Mouse (Mus musculus) neural tube, embryonic 11.5 days (tissue): ENCODE measurements around the gene Arhgap21. TPM values are rescaled to one million over a fixed set of nuclear protein-coding genes. Genes with fewer than 3 reads are reported as not detected.

Experiments
- ATAC-seq: fragments of 200-750 bp; cut with Nextera tagmentation; 2 replicates; pipeline ENCODE4 v1.8.0; 2017; ENCODE audit warnings: moderate number of reproducible peaks, mild to moderate bottlenecking, moderate TSS enrichment, moderate library complexity; ENCODE audit not compliant: insufficient read depth, low FRiP score, low TSS enrichment
- DNase-seq: peaks from one replicate; pipeline ENCODE4 v3.0.0-alpha.2; 2015; ENCODE audit warnings: low spot score
- H3K27ac ChIP-seq: fragments of 300-500 bp; sonication (generic); 2 replicates; pipeline ENCODE4 v1.5.1; 2014; ENCODE audit warnings: low read depth, mild to moderate bottlenecking, low read length
- H3K27me3 ChIP-seq: fragments of 300-500 bp; sonication (generic); 2 replicates; pipeline ENCODE4 v1.6.1; 2014; ENCODE audit warnings: mild to moderate bottlenecking, low read length, mixed read lengths; ENCODE audit not compliant: control insufficient read depth, insufficient read depth
- H3K36me3 ChIP-seq: fragments of 300-500 bp; sonication (generic); 2 replicates; pipeline ENCODE4 v1.6.1; 2014; ENCODE audit warnings: mild to moderate bottlenecking, low read length, moderate library complexity, mixed read lengths; ENCODE audit not compliant: control insufficient read depth, insufficient read depth
- H3K4me1 ChIP-seq: fragments of 300-500 bp; sonication (generic); 2 replicates; pipeline ENCODE4 v1.6.1; 2014; ENCODE audit warnings: low read length, mixed read lengths; ENCODE audit not compliant: control insufficient read depth, insufficient read depth
- H3K4me2 ChIP-seq: fragments of 300-500 bp; sonication (generic); 2 replicates; pipeline ENCODE4 v1.6.1; 2014; ENCODE audit warnings: low read depth, mild to moderate bottlenecking, moderate library complexity
- H3K4me3 ChIP-seq: fragments of 300-500 bp; sonication (generic); 2 replicates; pipeline ENCODE4 v1.5.1; 2014; ENCODE audit warnings: low read depth, low read length
- H3K9ac ChIP-seq: fragments of 300-500 bp; sonication (generic); 2 replicates; pipeline ENCODE4 v1.6.1; 2014; ENCODE audit warnings: mild to moderate bottlenecking, low read length
- H3K9me3 ChIP-seq: fragments of 300-500 bp; sonication (generic); 2 replicates; pipeline ENCODE4 v1.6.1; 2016; ENCODE audit warnings: low read length; ENCODE audit not compliant: control insufficient read depth
- WGBS: fragments of 180-500 bp; shearing (Covaris S2); extraction: QIAGEN DNeasy Blood & Tissue Kit; methylation state at CpG from one replicate; pipeline ENCODE4 v1.1.7; 2014; 5-methylcytosine and 5-hydroxymethylcytosine counted together
- polyA plus RNA-seq: library from polyadenylated mRNA; unstranded; fragments of >200 nt; fragmentation: Nextera tagmentation; extraction: Ambion mirVana; gene quantifications from 2 replicates; pipeline ENCODE4 v1.2.1, GENCODE M21; 2014

The Arhgap21 gene
- polyA plus RNA-seq, 1 experiment from 2014 or later = 50.0 TPM

GRCm38 (mm10) chr2:20831608-20832406 is 136.9 kb downstream of the Arhgap21 start:
- Histone ChIP-seq H3K4me1 (no peaks in the 10 kb centered on the region), H3K27ac (no peak overlapping the region), H3K9me3 (no peaks in the 10 kb centered on the region), H3K9ac (no peak overlapping the region), H3K36me3 (no peaks in the 10 kb centered on the region), H3K4me2 (no peak overlapping the region), H3K4me3 (no peak overlapping the region), H3K27me3 (no peaks in the 10 kb centered on the region)
- DNase-seq = no peak
- no peak for ATAC-seq
- WGBS = 81% methylated on average over 3 of the region's 3 CpGs

GRCm38 (mm10) chr2:20830882-20831281 is 137.8 kb downstream of the Arhgap21 start:
- Histone ChIP-seq H3K27me3 (no peaks in the 10 kb centered on the region), H3K4me2 (no peak overlapping the region), H3K9me3 (no peaks in the 10 kb centered on the region), H3K4me3 (no peak overlapping the region), H3K36me3 (no peaks in the 10 kb centered on the region), H3K4me1 (no peaks in the 10 kb centered on the region), H3K27ac (no peak overlapping the region), H3K9ac (no peak overlapping the region)
- 90% methylated on average over 3 of the region's 3 CpGs for WGBS
- no peak for ATAC-seq
- DNase-seq = no peak

- no peak overlapping the region for H3K4me2 ChIP-seq
- H3K27ac ChIP-seq = no peak overlapping the region
- H3K4me1 ChIP-seq = no peaks in the 10 kb centered on the region
- H3K4me3 ChIP-seq = no peak overlapping the region
- no peaks in the 10 kb centered on the region for H3K27me3 ChIP-seq
- H3K36me3 ChIP-seq = no peaks in the 10 kb centered on the region
- no peaks in the 10 kb centered on the region for H3K9me3 ChIP-seq
- DNase-seq (no peak), ATAC-seq (no peak)
- no peak overlapping the region for H3K9ac ChIP-seq
These were observed 142.4 kb downstream of the Arhgap21 start for GRCm38 (mm10) chr2:20826258-20826657.

DNA sequence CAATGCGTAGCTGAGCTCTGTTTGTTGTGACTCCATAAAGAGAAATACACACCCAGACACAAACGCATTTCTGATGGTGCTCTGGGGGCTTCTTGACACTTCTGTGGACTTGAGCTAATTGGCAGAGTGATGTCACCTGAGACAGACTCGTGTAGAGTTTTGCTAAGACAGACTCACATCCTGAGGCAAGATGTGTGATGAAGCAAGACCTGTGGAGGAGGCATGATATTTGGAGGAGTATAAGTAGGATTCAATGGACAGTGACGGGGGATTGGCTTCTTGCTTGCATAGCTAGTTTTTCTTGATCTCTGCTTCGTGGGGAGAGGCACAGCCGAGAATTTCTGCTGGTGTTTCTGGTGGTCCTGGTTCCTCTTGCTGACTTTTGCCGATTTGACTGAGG is 150.5 kb downstream of the Arhgap21 start:
- Histone ChIP-seq H3K4me3 (no peak overlapping the region), H3K9ac (no peak overlapping the region), H3K4me1 (no peaks in the 10 kb centered on the region), H3K4me2 (no peak overlapping the region), H3K9me3 (no peaks in the 10 kb centered on the region), H3K27me3 (no peaks in the 10 kb centered on the region), H3K36me3 (no peaks in the 10 kb centered on the region), H3K27ac (no peak overlapping the region)
- DNase-seq (no peak), ATAC-seq (no peak)
- WGBS = 82% methylated on average over 7 of the region's 7 CpGs

DNA sequence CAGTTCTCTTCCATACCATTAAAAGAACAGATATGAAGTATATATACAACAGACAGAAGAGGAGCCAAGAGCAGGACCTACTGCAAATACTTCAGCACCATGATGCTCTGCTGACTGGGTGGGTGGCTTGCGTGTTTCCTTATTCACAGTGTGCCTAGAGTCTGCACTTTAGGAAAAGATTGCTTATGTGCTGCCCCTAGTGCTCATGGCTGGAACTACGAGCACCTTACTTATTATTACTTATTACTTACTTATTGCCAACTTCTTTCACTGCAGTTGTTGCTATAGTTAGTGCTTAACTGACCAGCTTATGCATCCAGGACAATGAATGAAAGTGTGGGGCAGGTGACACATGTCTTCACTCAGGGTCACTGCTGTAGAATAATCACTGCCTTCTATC is 154.7 kb downstream of the Arhgap21 start:
- no peak for ATAC-seq
- DNase-seq = no peak
- H3K36me3 ChIP-seq = no peaks in the 10 kb centered on the region
- WGBS = 78% methylated on average over 2 of the region's 2 CpGs
- no peak overlapping the region for H3K4me3 ChIP-seq
- no peaks in the 10 kb centered on the region for H3K27me3 ChIP-seq
- H3K4me2 ChIP-seq = no peak overlapping the region
- no peaks in the 10 kb centered on the region for H3K4me1 ChIP-seq
- no peak overlapping the region for H3K9ac ChIP-seq
- H3K9me3 ChIP-seq = no peaks in the 10 kb centered on the region
- H3K27ac ChIP-seq = no peak overlapping the region

GRCm38 (mm10) chr2:20811506-20811905 is 157.2 kb downstream of the Arhgap21 start:
- 89% methylated on average over 8 of the region's 8 CpGs for WGBS
- Histone ChIP-seq H3K4me1 (no peaks in the 10 kb centered on the region), H3K9ac (no peak overlapping the region), H3K36me3 (no peaks in the 10 kb centered on the region), H3K4me2 (no peak overlapping the region), H3K4me3 (no peak overlapping the region), H3K27ac (no peak overlapping the region), H3K9me3 (no peaks in the 10 kb centered on the region), H3K27me3 (no peaks in the 10 kb centered on the region)
- DNase-seq (no peak), ATAC-seq (no peak)

DNA sequence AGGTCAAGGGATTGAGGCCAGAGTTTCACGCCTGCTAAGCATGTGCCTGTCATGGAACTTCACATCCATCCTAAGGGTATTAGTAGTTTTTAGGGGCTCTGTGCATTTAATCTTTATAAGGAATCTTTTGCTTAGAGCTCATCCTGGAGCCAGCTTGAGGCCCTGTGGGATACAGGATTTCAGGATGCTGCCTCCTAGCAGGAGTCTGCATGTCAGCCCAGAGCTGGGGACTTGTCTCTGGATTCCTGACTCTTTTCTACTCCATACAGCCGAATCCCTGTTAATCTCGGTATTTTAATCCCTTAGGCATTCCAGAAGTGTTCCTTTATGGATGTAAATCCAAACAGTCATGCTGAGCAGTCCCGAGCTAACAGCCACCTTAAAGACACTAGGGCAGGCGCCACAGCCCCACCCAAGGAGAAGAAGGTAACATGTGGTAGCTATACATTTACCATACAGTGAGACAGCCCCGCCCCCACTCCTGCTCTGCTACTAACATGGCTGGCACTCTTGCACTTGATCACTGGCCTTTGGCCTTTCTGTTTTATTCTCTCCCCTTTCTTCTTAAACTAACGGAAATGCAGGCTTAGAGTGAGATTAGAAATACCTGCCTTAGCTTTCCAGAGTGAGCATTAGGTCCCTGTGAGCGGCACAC is 167.3 kb downstream of the Arhgap21 start:
- Histone ChIP-seq H3K27ac (no peak overlapping the region), H3K36me3 (no peaks in the 10 kb centered on the region; the same call in 1 of the 2 replicates), H3K4me1 (no peaks in the 10 kb centered on the region), H3K9me3 (no peaks in the 10 kb centered on the region), H3K9ac (no peak overlapping the region), H3K4me2 (no peak overlapping the region), H3K27me3 (no peaks in the 10 kb centered on the region), H3K4me3 (no peak overlapping the region)
- ATAC-seq = no peak
- 83% methylated on average over 8 of the region's 8 CpGs for WGBS
- no peak for DNase-seq
